Mouse (Mus musculus): Measurements from ENCODE around the gene Tada3.

DNA sequence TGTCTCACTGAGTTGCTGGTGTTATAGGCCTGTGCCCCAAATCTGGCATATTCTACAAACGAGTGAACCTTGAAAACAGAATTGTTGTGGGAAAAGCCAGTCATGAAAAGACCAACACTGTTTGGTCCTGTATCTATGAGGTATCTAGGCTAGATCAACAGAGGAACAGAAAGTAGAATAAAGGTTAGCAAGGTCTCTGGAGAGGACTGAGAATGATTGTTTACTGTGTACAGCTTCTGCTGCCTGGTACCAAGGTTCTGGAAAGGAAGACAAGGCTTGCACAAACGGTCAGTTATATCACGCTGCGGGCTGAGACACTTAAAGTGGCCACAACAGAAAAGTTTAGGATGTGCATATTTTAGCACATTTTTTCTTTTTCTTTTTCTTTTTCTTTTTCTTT lies 49.0 kb upstream of the Tada3 start:
- no peak for TF ChIP-seq CTCF (IDR thresholded peaks at IDR 0.05; ENCODE audit: borderline replicate concordance, control insufficient read depth, extremely low read depth, insufficient read depth, low read length, poor library complexity)
- TF ChIP-seq POLR2A (IDR thresholded peaks at IDR 0.05; ENCODE audit: control insufficient read depth, extremely low read depth, insufficient read depth, low read length, poor library complexity) = no peak
